Mouse (Mus musculus) G1E-ER4 (cell line): ENCODE data around the gene Zfr2. TPM values are rescaled to one million over a fixed set of nuclear protein-coding genes. Genes with fewer than 3 reads are reported as not detected.

Experiments used
- GATA1 ChIP-seq: IDR thresholded peaks from one replicate; pipeline ENCODE4 v1.8.0; 2012; ENCODE audit warnings: low read length, inconsistent platforms
- polyA plus RNA-seq: library from polyadenylated mRNA; stranded (reverse); fragments of >175 nt; gene quantifications from 2 replicates; pipeline ENCODE4 v1.2.3, GENCODE M21; 2012

The Zfr2 gene
- polyA plus RNA-seq, 1 experiment: 0.84 TPM

DNA sequence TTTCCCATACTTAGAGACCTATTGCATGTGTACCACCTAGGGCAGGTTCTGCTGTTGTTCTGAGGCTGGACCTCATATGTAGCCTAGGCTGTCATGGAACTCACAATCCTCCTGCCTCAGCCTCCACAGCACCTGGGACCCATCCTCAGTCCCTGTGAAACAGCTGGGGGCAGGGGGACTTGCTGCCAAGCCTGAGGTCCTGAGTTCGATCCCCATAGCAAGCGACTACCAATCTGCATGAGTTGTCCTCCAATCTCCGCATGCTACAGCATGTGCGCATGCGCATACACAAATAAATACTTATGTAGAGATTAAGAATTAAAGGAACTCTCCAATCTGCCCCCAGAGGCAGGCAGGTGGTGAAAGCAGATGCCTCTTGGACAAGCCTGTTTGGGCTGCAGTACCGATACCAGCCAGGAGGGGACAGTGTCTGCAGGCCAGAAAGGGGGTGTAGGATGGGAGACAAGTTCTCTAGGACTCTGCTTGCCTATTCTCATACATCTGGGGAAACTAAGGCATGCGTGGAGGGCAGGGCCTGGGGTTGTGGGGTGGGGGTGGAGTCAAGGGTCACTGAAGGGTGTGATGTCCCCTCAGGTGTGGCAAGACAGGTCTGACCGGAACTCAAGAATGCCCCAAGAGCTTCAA lies 54.7 kb downstream of the Zfr2 start:
- TF ChIP-seq GATA1: no peak

DNA sequence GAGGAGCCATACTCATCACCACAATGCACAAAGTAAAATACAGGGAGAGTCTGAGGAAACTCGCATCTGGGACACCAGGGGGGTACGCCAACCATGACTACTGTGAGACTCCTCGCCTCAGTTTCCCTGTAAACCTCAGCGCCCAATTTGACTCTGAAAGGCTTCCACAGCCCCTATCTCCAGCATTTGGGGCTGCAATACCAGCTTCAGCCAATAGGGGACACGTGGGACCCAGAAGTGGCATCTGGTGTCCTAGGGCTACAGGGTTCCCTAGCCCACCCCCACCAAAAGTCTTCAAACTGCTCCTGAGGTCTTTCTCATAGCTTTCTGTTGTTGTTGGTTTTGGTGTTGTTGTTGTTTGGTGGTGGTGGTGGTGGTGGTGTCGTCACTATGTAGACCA lies 55.6 kb downstream of the Zfr2 start:
- TF ChIP-seq GATA1: no peak

DNA sequence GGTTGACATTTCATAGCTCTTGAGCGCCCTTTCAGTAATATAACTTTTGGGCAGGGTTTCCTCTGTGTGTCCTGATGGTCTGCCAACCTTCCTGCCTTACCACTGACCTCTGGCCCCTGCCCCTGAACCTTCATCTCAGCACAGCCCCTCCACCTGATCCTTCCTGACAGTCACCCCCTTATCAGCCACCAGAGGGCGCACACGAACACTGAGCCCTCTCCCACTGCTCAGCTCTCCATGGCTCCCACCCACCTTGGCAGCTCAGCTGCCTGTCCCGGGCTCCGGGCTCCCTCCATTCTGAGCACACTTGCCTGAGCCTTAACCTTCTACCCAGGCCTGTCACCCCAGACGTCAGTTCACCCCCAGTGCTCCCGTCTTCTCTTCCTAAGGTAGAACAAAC lies 56.3 kb downstream of the Zfr2 start:
- TF ChIP-seq GATA1: no peak

DNA sequence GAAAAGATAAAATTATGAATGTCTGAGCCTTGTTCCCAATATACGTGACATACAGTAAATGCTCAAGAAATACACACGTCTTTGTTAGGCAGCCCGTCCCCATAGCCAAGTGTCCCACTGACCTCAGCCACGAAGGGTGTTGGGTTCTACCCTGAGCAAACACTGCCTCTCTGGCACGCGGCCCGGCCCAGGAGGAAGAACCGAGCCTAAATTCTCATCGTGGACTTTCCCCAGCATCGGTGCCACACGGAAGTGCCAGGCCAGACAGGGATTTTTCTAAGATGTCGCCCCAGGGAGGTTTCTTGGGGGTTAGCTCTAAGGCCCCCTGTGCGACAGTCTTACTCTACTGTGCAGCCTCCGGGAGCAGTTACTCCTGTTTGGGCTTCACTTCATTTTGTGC lies 56.9 kb downstream of the Zfr2 start:
- TF ChIP-seq GATA1: no peak

DNA sequence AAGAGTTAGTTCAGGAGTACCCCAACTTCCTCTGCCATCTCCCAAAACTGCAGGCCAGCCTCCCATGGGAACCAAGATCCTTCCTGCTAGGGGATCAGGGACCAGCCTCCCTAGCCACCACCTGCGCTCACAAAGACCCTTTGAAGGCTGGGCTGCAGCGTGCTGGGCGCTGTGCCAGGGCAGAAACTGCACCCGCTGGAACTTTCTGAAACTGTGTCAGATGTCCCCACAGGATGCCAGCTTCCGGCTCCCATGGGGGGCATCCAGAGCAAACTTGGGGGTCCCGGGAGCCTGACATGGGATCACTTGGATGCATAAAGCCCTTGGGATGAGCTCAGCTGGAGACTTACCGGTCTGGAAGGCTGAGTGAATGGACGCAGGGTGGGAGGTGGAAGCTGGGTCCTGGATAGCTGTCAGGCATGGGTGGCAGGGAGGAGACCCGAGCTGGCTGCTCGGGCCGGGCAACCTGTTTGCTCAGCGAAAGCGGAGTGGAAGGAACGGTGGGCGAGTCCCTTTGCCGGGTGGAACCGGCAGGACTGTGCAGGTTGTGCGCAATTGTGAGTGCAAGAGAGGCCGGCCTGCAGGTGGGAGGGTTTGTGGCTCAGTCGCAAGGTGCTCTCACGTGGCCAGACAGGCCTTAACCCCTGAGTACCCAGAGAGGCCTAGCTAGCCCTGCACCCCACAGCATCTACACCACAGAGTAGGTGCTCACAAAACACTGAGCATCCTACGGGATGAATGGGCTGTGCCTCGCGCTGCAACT lies 57.9 kb downstream of the Zfr2 start:
- TF ChIP-seq GATA1: no peak

DNA sequence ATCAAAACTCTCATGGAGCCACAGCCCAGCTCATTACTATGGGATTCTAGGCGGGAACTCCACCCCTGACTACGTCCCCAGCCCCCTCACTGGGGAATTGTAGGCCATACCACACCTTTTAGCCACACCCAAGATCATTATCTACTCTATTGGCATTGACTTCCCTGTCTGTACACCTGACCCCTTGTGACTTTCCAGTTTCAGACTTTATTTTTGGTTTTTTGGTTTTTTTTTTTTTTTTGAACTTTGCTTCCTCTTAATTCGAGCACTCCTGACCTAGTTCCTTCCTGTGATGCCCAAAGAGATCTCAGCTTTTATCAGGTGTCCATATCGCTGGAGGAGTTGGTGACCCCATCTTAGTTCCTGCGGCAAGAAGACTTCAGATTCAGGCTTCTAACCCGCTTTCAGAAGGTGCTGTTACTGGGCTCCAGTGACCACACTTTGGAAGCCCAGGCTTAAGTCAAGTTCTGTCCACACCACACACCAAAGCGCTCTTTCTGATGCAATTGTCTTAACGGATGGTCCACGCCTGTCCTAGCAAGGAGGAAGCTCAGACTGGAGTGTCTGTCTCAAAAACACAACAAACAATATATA lies 58.7 kb downstream of the Zfr2 start, which contains the start of gene Tjp3:
Gene Tjp3 (minus strand): TSS at position 71 of the 594 bp plus-strand sequence.
- no peak for TF ChIP-seq GATA1

DNA sequence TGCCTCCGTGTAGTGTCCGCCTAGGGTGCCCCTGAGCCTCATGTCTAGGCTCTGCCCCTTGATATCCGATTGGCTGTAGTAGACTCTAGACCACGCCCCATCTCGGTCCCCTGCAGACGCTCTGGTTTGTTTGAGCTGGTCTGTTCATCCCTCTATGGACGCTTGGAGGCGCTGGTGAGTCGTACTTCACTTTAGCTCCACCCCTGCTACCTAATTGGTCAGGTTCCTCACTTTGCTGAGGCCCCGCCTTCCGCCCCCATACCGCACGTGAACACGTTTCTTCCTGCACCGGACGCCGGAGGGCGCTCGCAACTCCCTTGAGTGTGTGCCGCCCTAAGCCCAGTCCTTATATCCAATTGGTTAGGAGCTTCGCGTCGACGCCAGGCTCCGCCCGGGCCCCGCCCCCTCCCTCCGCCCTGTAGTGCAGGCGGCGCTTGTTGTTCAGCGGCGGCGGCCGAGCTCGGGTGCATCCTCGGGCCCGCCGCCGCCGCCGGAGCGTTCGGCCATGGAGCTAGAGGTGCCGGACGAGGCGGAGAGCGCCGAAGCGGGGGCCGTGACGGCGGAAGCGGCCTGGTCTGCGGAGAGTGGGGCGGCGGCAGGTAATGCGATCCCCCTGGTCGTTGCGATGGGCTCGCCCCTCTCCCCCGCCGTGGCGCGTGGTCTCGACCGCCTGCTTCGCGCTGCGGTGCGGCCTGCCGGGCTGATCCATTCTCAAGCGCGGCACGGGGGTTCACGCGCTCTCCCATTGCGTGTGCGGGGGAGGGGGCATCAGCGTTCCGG lies 59.8 kb downstream of the Zfr2 start, which contains the start of gene Pip5k1c:
Gene Pip5k1c (plus strand): TSS at position 410 of the 780 bp plus-strand sequence.
- TF ChIP-seq GATA1: no peak

DNA sequence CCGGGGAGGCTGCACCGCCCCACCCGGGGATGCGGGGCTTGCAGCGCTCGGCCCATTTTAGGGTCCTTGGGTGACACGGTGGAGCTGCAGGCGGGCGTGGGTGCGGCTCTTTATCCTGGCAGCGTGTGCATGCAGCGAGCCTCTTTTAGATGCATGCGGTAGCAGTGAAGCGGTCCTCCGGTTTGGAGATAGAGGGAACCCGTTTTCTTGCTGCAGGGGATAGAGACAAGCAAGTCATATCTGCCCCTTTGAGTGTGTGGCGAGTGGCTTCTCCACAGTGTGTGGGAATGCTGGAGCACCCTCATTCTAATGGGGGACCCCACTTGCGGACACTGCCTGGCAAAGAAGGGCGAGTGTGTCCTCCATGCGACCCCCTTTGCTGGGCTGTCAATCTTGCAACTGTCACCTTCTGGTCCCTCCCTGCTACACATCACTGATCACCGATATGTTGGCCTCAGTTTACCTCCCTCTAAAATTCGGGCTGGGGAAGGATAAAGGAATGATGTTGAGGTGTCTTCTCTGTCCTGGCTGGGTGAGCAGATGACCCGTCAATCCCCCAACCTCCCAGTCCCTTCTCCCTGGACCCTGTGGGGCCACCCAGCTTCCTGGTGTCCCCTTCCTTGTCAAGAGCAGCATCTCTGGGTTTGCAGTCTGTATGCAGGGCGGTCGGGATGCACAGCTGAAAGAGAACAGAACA lies 60.5 kb downstream of the Zfr2 start:
- TF ChIP-seq GATA1: no peak

DNA sequence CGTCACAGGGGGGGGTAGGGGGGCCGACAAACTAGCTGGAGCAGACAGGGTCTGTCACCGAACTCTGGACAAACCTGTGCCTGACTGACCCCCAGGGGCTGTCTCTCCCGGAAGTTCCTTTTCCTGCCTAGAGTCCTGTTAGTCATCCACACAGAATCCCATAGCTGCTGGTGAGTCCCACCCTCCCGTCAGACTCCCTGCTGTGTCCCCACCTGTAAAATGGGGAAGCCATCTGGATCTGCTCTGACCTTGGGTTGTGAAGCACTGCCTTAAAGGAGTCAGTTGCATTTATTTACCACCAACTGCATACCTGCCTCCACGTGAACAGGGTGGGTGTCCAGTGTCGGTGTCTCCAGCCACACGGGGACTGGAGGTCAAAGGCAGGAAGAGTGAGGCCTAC lies 61.5 kb downstream of the Zfr2 start:
- no peak for TF ChIP-seq GATA1

DNA sequence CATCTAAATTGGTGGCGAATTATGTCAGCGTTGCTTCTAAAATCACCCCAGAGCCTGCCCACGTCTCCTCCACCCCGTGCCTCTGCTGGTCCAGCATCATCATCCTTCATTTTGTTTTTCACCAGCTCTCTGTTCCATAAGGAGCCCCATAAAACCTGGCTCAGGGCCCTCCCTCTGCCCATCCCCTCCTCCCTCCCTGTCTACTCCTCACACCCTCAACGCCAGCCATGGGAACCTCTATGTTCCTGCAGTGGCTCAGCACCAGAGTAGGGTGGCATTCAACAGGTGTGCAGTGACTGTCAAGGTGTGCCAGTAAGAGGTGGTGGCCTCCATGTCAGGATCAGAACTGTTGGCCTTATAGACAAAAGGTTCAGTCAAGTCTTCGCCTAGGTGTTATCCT lies 62.2 kb downstream of the Zfr2 start:
- no peak for TF ChIP-seq GATA1

DNA sequence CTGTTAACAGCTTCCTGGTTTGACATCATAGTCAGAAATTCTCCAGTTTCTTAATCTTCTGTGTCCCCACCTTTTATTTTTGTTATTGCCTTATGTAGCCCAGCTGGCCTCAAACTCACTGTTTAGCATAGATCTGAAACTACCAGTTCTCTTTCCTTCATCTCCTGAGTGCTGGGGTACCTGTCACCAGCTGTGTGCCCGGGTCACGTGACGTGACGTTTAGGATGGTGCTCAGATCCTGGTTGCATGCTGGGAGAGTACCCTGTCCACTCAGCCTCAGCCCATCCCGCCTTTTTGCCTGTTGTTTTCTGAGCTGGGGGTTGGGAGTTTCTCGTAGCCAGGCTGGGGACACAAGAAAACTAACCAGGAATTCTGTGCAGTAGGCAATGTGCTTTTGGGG lies 64.3 kb downstream of the Zfr2 start:
- TF ChIP-seq GATA1: no peak

DNA sequence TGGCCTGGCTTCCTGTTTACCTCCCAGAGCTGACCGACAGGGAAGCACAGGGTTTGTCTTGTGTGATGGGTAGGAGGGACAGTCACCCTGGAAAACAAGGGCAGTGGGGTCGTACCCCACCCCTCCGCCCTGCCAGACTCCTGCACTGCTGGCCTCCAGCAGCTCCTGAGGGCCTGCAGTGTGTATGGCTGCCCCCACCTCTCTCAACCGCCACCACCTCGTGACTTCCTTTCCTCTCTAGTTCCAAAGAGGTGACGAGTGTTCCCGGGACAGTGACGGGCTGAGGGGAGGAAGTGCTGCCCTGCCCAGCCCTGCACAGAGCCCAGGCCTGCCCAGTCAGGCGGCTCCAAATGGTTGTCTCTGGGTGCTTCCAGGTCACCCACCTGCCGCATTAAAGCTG lies 64.9 kb downstream of the Zfr2 start:
- no peak for TF ChIP-seq GATA1

DNA sequence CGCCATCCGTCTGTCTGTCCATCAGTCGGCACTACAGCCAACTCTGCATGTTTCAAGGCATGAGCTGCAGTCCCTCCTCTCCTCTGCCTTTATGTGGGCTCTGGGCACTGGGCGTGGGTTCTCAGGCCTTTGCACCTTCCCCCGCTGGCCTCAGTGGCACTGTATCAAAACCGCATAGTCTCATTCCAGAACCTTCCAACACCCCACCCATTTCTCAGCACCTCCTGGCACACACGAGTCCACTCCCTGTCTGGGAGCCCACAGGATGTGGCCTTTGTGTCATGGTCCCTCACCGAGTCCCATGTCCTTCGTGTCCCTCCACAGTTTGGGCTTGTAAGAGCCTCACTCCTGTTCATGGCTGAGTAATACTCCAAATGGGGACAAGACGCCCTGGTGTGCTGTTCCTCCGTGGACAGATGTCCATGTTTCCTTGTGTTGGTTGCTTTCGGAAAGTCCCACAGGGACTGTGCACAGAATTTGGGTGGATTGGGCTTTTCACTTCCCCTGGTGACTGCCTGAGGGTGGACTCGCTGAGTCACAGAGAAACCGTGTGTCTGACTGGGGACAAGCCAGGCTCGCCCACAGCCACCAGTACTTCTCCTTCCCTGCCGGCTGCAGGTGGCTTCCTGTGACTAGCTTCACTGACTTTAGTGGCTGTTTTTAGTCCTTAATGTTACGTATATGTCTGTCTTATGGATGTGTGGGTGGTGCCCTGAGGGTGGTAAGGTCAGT lies 65.6 kb downstream of the Zfr2 start:
- TF ChIP-seq GATA1: no peak

DNA sequence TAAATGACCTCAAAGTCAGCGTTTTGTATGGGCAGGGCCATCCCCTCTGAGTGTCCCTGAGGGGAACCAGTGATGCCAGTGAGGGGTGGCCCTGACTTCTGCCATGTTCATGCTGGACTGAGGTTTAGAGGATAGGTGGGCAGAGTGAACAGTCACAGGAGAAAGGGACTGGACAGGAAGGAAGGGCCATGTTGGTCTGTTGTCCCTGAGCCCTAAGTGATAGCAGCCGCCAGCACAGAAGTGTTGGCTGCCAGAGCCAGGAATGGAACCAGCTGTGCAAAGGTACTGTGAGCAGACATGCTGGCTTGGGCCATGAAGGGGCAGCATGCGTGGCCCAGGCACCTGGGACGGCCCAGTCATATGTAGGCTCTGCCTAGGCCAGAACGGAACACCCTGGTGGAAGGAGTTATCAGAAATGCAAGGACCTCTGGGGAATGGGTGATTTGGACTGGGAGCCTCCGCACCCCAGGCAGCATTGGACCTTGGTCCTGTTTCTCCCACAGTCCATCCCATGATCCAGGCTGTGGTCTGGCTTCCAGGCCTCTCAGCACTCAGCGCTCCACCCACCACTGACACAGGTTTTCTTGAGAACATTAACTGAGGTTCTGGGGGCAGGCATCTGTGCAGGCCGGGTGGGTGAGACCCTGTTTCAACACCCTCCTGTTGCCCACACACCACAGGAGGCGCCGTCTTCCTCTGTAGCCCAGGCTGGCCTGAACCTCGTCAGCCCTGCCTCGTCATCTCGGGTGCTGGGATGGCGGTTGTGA lies 66.8 kb downstream of the Zfr2 start:
- no peak for TF ChIP-seq GATA1
